Mouse (Mus musculus) left cerebral cortex, postnatal 14 days (tissue): ENCODE results near the gene Ccdc42. TPM values are rescaled to one million over a fixed set of nuclear protein-coding genes. Genes with fewer than 3 reads are reported as not detected.
A peak's percentile ranks its signal among the peaks of the same experiment; 100 is the strongest.

ENCODE experiments used
- DNase-seq, 2 experiments: peaks; one replicate each; pipeline ENCODE4 v3.0.0; 2021 to 2022; ENCODE audit warnings: low spot score in 2 of 2, mixed read lengths in 1 of 2
- intact Hi-C: fragments of 180-260 bp; cut with DNase I; formaldehyde crosslinking; loops from one replicate; pipeline ENCODE4 v1.15.1; 2025
- total RNA-seq, 2 experiments: library from RNA; stranded (reverse); gene quantifications; 2 replicates each; pipeline ENCODE4 v1.2.3; 2021

Ccdc42 gene
- total RNA-seq, 2 experiments from 2014 or later, result 0.95 to 0.99 TPM

- DNase-seq, result peak in 1 of 2 experiments; percentile 44
These were observed 44.9 kb downstream of the Ccdc42 start for GRCm38 (mm10) chr11:68631611-68632316.

GRCm38 (mm10) chr11:68637861-68638615 is 51.2 kb downstream of the Ccdc42 start:
- intact Hi-C loops, result no loop called here
- no peak for DNase-seq

More at GRCm38 (mm10) chr11:68631611-68632316, 44.9 kb downstream of the Ccdc42 start:
- intact Hi-C loops, result no loop called here

- intact Hi-C loops, result no loop called here
- DNase-seq, result no peak
These were observed 54.5 kb downstream of the Ccdc42 start for GRCm38 (mm10) chr11:68641361-68641760.

- no peak for DNase-seq
- intact Hi-C loops, result no loop called here
These were observed 58.0 kb downstream of the Ccdc42 start for GRCm38 (mm10) chr11:68644781-68645180.

Other genes starting within 250 kb of the Ccdc42 start
- gene Ntn1, start 186.2 kb upstream of the Ccdc42 start, total RNA-seq, result 10 to 100 TPM in 1 of 2 experiments, 1 to 10 TPM in 1; 8.0 to 11.1 TPM
- 1 to 10 TPM; 4.0 to 4.1 TPM for gene Pik3r5, start 154.9 kb upstream of the Ccdc42 start, total RNA-seq
- 1 to 10 TPM; 3.8 to 4.1 TPM for gene Pik3r6, start 84.0 kb upstream of the Ccdc42 start, total RNA-seq
- gene Mfsd6l, start 30.8 kb upstream of the Ccdc42 start, total RNA-seq, result not detected
- gene Myh10, start 104.5 kb downstream of the Ccdc42 start, total RNA-seq, result 100 to 1,000 TPM; 199 TPM